Mouse (Mus musculus): ENCODE data around the gene Adam15. TPM values are rescaled to one million over a fixed set of nuclear protein-coding genes. Genes with fewer than 3 reads are reported as not detected.

The Adam15 gene
- total RNA-seq, 2 experiments from 2014 or later, result 100 to 135 TPM

- no peak for ATAC-seq (ENCODE audit: poor library complexity, severe bottlenecking)
Measured at GRCm38 (mm10) chr3:89327371-89327870, 22.4 kb downstream of the Adam15 start.

GRCm38 (mm10) chr3:89325882-89326281, 23.9 kb downstream of the Adam15 start:
- no peak for ATAC-seq (ENCODE audit: poor library complexity, severe bottlenecking)

- 0 out of 2 replicates have a peak, but pooled peaks have one; percentile 30 for ATAC-seq (ENCODE audit: poor library complexity, severe bottlenecking)
Measured at GRCm38 (mm10) chr3:89322514-89323165, 27.2 kb downstream of the Adam15 start, which contains the start of gene Efna3. Gene Efna3, minus strand, starts transcription at chr3:89322965.

- ATAC-seq (ENCODE audit: poor library complexity, severe bottlenecking), result no peak
Measured at GRCm38 (mm10) chr3:89322131-89322500, 27.7 kb downstream of the Adam15 start.

GRCm38 (mm10) chr3:89321183-89322130, 28.3 kb downstream of the Adam15 start:
- ATAC-seq (ENCODE audit: poor library complexity, severe bottlenecking), result 0 out of 2 replicates have a peak, but pooled peaks have one; percentile 21

GRCm38 (mm10) chr3:89320581-89321182, 29.1 kb downstream of the Adam15 start:
- ATAC-seq (ENCODE audit: poor library complexity, severe bottlenecking), result no peak

- no peak for ATAC-seq (ENCODE audit: poor library complexity, severe bottlenecking)
Measured at GRCm38 (mm10) chr3:89319591-89320350, 30.0 kb downstream of the Adam15 start.

GRCm38 (mm10) chr3:89318971-89319590, 30.7 kb downstream of the Adam15 start:
- ATAC-seq (ENCODE audit: poor library complexity, severe bottlenecking), result no peak

GRCm38 (mm10) chr3:89318316-89318715, 31.5 kb downstream of the Adam15 start:
- no peak for ATAC-seq (ENCODE audit: poor library complexity, severe bottlenecking)

- no peak for ATAC-seq (ENCODE audit: poor library complexity, severe bottlenecking)
Measured at GRCm38 (mm10) chr3:89317246-89317645, 32.5 kb downstream of the Adam15 start.

GRCm38 (mm10) chr3:89316833-89317232, 33.0 kb downstream of the Adam15 start:
- ATAC-seq (ENCODE audit: poor library complexity, severe bottlenecking), result peak; percentile 84

GRCm38 (mm10) chr3:89315930-89316831, 33.6 kb downstream of the Adam15 start:
- no peak for ATAC-seq (ENCODE audit: poor library complexity, severe bottlenecking)

GRCm38 (mm10) chr3:89315195-89315929, 34.4 kb downstream of the Adam15 start:
- ATAC-seq (ENCODE audit: poor library complexity, severe bottlenecking), result peak; percentile 45; the same call in 1 of the 2 replicates

- ATAC-seq (ENCODE audit: poor library complexity, severe bottlenecking), result no peak
Measured at GRCm38 (mm10) chr3:89314791-89315190, 35.0 kb downstream of the Adam15 start.

GRCm38 (mm10) chr3:89314340-89314739, 35.5 kb downstream of the Adam15 start:
- ATAC-seq (ENCODE audit: poor library complexity, severe bottlenecking), result no peak

- ATAC-seq (ENCODE audit: poor library complexity, severe bottlenecking), result peak; percentile 80
Measured at GRCm38 (mm10) chr3:89308089-89308488, 41.7 kb downstream of the Adam15 start.

GRCm38 (mm10) chr3:89305551-89306325, 44.1 kb downstream of the Adam15 start:
- ATAC-seq (ENCODE audit: poor library complexity, severe bottlenecking), result no peak
